ENCODE assay signal across 1 mouse cellular context in the genomic region with DNA sequence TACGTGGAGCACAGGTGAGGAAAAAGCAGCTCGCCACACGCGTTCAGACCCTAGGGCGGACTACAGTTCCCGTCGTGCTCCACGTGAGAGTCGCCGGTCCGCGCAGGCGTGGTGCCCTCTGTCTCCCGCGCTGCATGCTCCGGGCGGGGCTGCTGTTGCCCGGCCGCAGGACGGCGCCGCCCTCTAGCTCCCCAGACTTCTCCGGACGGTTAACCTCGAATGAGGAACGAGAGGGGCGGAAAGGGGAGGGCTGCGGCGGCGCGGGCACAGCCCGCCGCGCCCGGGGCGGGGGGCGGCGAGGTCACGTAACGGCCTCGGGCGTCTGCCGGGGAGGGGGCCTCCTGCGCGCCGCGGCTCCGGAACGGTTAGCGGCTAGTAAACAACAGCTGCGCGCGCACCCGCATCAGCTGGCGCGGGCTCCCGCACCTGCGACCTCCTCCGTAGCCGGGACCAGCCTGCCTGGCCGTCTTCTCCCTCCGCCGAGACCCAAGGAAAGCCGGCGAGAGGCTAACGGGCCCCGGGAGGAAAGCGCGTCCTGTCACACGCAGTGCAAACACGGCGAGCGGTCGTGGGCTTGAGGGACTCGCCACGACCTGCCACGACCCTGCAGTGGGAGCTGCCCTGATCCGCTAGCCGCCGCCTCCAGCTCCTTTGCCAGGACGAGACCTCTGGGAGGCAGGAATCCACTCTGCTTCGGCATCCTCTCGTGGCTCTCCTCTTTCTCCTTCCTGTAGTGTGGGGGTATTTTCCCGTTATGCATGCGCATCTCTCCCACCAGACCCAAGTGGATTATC.
TF ChIP-seq lines count a peak whose summit lies in the region.

A gene (plus strand): TSS at position 378 of the 794 bp plus-strand sequence.

TF ChIP-seq in MEL, 35 proteins besides CTCF, POLR2A, EP300 and RAD21 (continued from another document):
- TF ChIP-seq KAT2A (conservative IDR thresholded peaks at IDR 0.05; ENCODE audit: low read depth, low read length) (peak; percentile 86; the same call in 1 of the 2 replicates), ETS1 (IDR thresholded peaks at IDR 0.05; ENCODE audit: low read depth, low read length) (peak; percentile 89), USF1 (IDR thresholded peaks at IDR 0.05; ENCODE audit: low read depth, low read length) (peak; percentile 77), MYC (IDR thresholded peaks at IDR 0.05; ENCODE audit: low read depth, low read length) (peak; percentile 94), HCFC1 (IDR thresholded peaks at IDR 0.05; ENCODE audit: low read depth, low read length) (peak; percentile 99), SMC3 (IDR thresholded peaks at IDR 0.05; ENCODE audit: low read depth, low read length) (0 out of 2 replicates have a peak, but pooled peaks have one; percentile 1), CHD2 (IDR thresholded peaks at IDR 0.05; ENCODE audit: low read length) (no peak), RCOR1 (IDR thresholded peaks at IDR 0.05; ENCODE audit: low read depth, low read length) (peak; percentile 21; the same call in 1 of the 2 replicates), TBP (IDR thresholded peaks at IDR 0.05; ENCODE audit: low read depth, low read length) (0 out of 2 replicates have a peak, but pooled peaks have one; percentile 7)
TF ChIP-seq in MEL: peak in this region for 22.
